Comparison of ENCODE assay signal across 22 mouse cellular contexts in genomic region chr3:135565306-135565705, GRCm38 (mm10).
DNase-seq lines count a peak whose midpoint lies in the region; ATAC-seq lines count a peak whose summit lies in the region.
"Had no signal": no experiment of that assay in that cellular context is flagged by ENCODE, and none has a peak within 500 bp of the region (broad histone marks: within the 10 kb centered on the region; RNA-seq: fewer than 3 reads in every experiment).

No protein-coding gene starts in this region.

- H3K9ac ChIP-seq in kidney, embryonic 14.5 days (ENCODE audit: low read depth, low read length), result no peak overlapping the region
- H3K9ac ChIP-seq: kidney, embryonic 15.5 days; liver, embryonic 14.5 days had no signal

- 0 out of 2 replicates have a peak, but pooled peaks cover 3% of the 10 kb centered on the region for H3K4me1 ChIP-seq in kidney, embryonic 14.5 days (ENCODE audit: control insufficient read depth, insufficient read depth, low read length)
- H3K4me1 ChIP-seq: hindbrain, embryonic 10.5 days had no signal

- peak; percentile 23 for DNase-seq in thymus, postnatal 14 days
- no peak for DNase-seq in thymus, postnatal 25 days
- DNase-seq in splenic B cell, adult 2 months (ENCODE audit: low read depth, low spot score), result peak; percentile 71
- no peak for DNase-seq in left cerebral cortex, postnatal 4 days
- no peak for DNase-seq in layer of hippocampus, postnatal 36 days
- DNase-seq: cerebellum, adult 8-10 months; kidney, postnatal 4 days; right cerebral cortex, postnatal 14 days had no signal

- H3K4me2 ChIP-seq in kidney, embryonic 14.5 days (replicated peaks; ENCODE audit: low read depth, low read length), result no peak overlapping the region
- H3K4me2 ChIP-seq: kidney, embryonic 15.5 days; midbrain, embryonic 11.5 days had no signal

- no peak overlapping the region for H3K27ac ChIP-seq in kidney, embryonic 14.5 days (ENCODE audit: low read depth, low read length)
- H3K27ac ChIP-seq: embryonic facial prominence, embryonic 10.5 days; heart, embryonic 10.5 days; hindbrain, embryonic 10.5 days; kidney, embryonic 15.5 days; liver, embryonic 14.5 days; macrophage had no signal

- no peaks in the 10 kb centered on the region for H3K9me3 ChIP-seq in kidney, embryonic 14.5 days (ENCODE audit: control insufficient read depth, low read length)
- H3K9me3 ChIP-seq: embryonic facial prominence, embryonic 10.5 days; G1E; heart, embryonic 10.5 days; hindbrain, embryonic 10.5 days; kidney, embryonic 15.5 days had no signal

- no peaks in the 10 kb centered on the region for H3K27me3 ChIP-seq in splenic B cell, adult 2 months (ENCODE audit: control insufficient read depth, insufficient read depth, low read length, poor library complexity, severe bottlenecking)
- H3K27me3 ChIP-seq in kidney, embryonic 14.5 days (ENCODE audit: control insufficient read depth, insufficient read depth, low read length), result no peaks in the 10 kb centered on the region
- H3K27me3 ChIP-seq: kidney, embryonic 15.5 days had no signal

- H3K4me3 ChIP-seq in kidney, embryonic 14.5 days (ENCODE audit: low read length), result no peak overlapping the region
- H3K4me3 ChIP-seq: embryonic facial prominence, embryonic 10.5 days; heart, embryonic 10.5 days; hindbrain, embryonic 10.5 days; kidney, embryonic 15.5 days had no signal

- peak; percentile 40 for ATAC-seq in activated CD4-positive, CD25-positive, alpha-beta regulatory T cell, adult 4 months
- peak; percentile 99 for ATAC-seq in megakaryocyte, adult 5-6 weeks (ENCODE audit: poor library complexity, severe bottlenecking)
- no peak for ATAC-seq in kidney, embryonic 14.5 days (ENCODE audit: low FRiP score, low TSS enrichment)
- ATAC-seq: forebrain, embryonic 16.5 days; hindbrain, embryonic 16.5 days; intestine, postnatal 0 days had no signal

- 91% methylated on average over 4 of the region's 4 CpGs for WGBS in kidney, embryonic 14.5 days

- no peaks in the 10 kb centered on the region; the same call in 1 of the 2 replicates for H3K36me3 ChIP-seq in splenic B cell, adult 2 months (ENCODE audit: control insufficient read depth, insufficient read depth, low read length, poor library complexity, severe bottlenecking)
- no peaks in the 10 kb centered on the region for H3K36me3 ChIP-seq in kidney, embryonic 14.5 days (ENCODE audit: control insufficient read depth, insufficient read depth, low read length)
- H3K36me3 ChIP-seq: embryonic facial prominence, embryonic 10.5 days; hindbrain, embryonic 10.5 days had no signal

- intact Hi-C loops in left cerebral cortex, postnatal 4 days (cut with DNase I), result no loop called here

Comparison
In these comparisons a context has a peak if more than half of its experiments do, and no peak if none do; other contexts are left out.
1. DNase-seq: peak in thymus, postnatal 14 days (single experiment) and splenic B cell, adult 2 months (single experiment); none in thymus, postnatal 25 days (single experiment), left cerebral cortex, postnatal 4 days (single experiment) and layer of hippocampus, postnatal 36 days (0 of 2).